Mouse (Mus musculus): ENCODE results near the gene Thnsl1. TPM values are rescaled to one million over a fixed set of nuclear protein-coding genes. Genes with fewer than 3 reads are reported as not detected.

Thnsl1 gene
- polyA plus RNA-seq, 1 experiment, result 0.38 TPM

- TF ChIP-seq GATA1 (IDR thresholded peaks at IDR 0.05; ENCODE audit: low read length), result no peak
These were observed 17.2 kb downstream of the Thnsl1 start for GRCm38 (mm10) chr2:21222453-21223384.

GRCm38 (mm10) chr2:21230276-21230675, 24.8 kb downstream of the Thnsl1 start:
- TF ChIP-seq GATA1 (IDR thresholded peaks at IDR 0.05; ENCODE audit: low read length), result no peak

GRCm38 (mm10) chr2:21231147-21231546, 25.6 kb downstream of the Thnsl1 start:
- TF ChIP-seq GATA1 (IDR thresholded peaks at IDR 0.05; ENCODE audit: low read length), result no peak

- TF ChIP-seq GATA1 (IDR thresholded peaks at IDR 0.05; ENCODE audit: low read length), result no peak
These were observed 29.5 kb downstream of the Thnsl1 start for GRCm38 (mm10) chr2:21234871-21235648.

- TF ChIP-seq GATA1 (IDR thresholded peaks at IDR 0.05; ENCODE audit: low read length), result no peak
These were observed 30.4 kb downstream of the Thnsl1 start for GRCm38 (mm10) chr2:21235844-21236386.

- TF ChIP-seq GATA1 (IDR thresholded peaks at IDR 0.05; ENCODE audit: low read length), result no peak
These were observed 31.3 kb downstream of the Thnsl1 start for GRCm38 (mm10) chr2:21236846-21237245.

GRCm38 (mm10) chr2:21244986-21245385, 39.5 kb downstream of the Thnsl1 start:
- no peak for TF ChIP-seq GATA1 (IDR thresholded peaks at IDR 0.05; ENCODE audit: low read length)

GRCm38 (mm10) chr2:21245477-21246102, 40.1 kb downstream of the Thnsl1 start:
- no peak for TF ChIP-seq GATA1 (IDR thresholded peaks at IDR 0.05; ENCODE audit: low read length)

GRCm38 (mm10) chr2:21253644-21254043, 48.1 kb downstream of the Thnsl1 start:
- no peak for TF ChIP-seq GATA1 (IDR thresholded peaks at IDR 0.05; ENCODE audit: low read length)

- TF ChIP-seq GATA1 (IDR thresholded peaks at IDR 0.05; ENCODE audit: low read length), result no peak
These were observed 48.8 kb downstream of the Thnsl1 start for GRCm38 (mm10) chr2:21254308-21254707.

- TF ChIP-seq GATA1 (IDR thresholded peaks at IDR 0.05; ENCODE audit: low read length), result no peak
These were observed 52.8 kb downstream of the Thnsl1 start for GRCm38 (mm10) chr2:21258281-21258680.

GRCm38 (mm10) chr2:21259081-21259480, 53.6 kb downstream of the Thnsl1 start:
- no peak for TF ChIP-seq GATA1 (IDR thresholded peaks at IDR 0.05; ENCODE audit: low read length)

GRCm38 (mm10) chr2:21260060-21260459, 54.5 kb downstream of the Thnsl1 start:
- no peak for TF ChIP-seq GATA1 (IDR thresholded peaks at IDR 0.05; ENCODE audit: low read length)

GRCm38 (mm10) chr2:21261370-21262006, 56.0 kb downstream of the Thnsl1 start:
- TF ChIP-seq GATA1 (IDR thresholded peaks at IDR 0.05; ENCODE audit: low read length), result no peak

- no peak for TF ChIP-seq GATA1 (IDR thresholded peaks at IDR 0.05; ENCODE audit: low read length)
These were observed 58.5 kb downstream of the Thnsl1 start for GRCm38 (mm10) chr2:21264031-21264430.

Other genes starting within 250 kb of the Thnsl1 start
- gene Arhgap21, start 236.8 kb upstream of the Thnsl1 start, polyA plus RNA-seq (2012), result 26.4 and 30.6 TPM in 2 replicates
- not detected in 2 replicates for gene Enkur, start 359 bp upstream of the Thnsl1 start, polyA plus RNA-seq (2012)
- gene Gpr158, start 161.8 kb downstream of the Thnsl1 start, polyA plus RNA-seq (2012), result not detected in 2 replicates

All from G1E-ER4 (cell line).